Mouse (Mus musculus) gastrocnemius, postnatal 36 days (tissue): ENCODE measurements around the gene Rel. TPM values are rescaled to one million over a fixed set of nuclear protein-coding genes. Genes with fewer than 3 reads are reported as not detected.

ENCODE experiments used
- DNase-seq, 2 experiments: peaks; one replicate each; pipeline ENCODE4 v3.0.0; 2022
- intact Hi-C: fragments of 180-260 bp; cut with DNase I; formaldehyde crosslinking; loops from one replicate; pipeline ENCODE4 v1.15.1; 2025
- total RNA-seq, 2 experiments: library from RNA; stranded (reverse); gene quantifications; 2 replicates each; pipeline ENCODE4 v1.2.3; 2021

Rel gene
- total RNA-seq, 2 experiments from 2014 or later, result 2.3 to 2.5 TPM

- no peak for DNase-seq
- intact Hi-C loops, result no loop called here
These were observed 82.7 kb downstream of the Rel start for GRCm38 (mm10) chr11:23688060-23688459.

Other genes starting within 250 kb of the Rel start
- gene 1700093K21Rik, start 249.8 kb downstream of the Rel start, total RNA-seq, result not detected
- gene 0610010F05Rik, start 137.3 kb downstream of the Rel start, total RNA-seq, result 10 to 100 TPM; 11.4 to 14.4 TPM
- gene Pus10, start 105.3 kb downstream of the Rel start, total RNA-seq, result 10 to 100 TPM; 15.2 to 15.9 TPM
- 10 to 100 TPM; 14.3 to 24.7 TPM for gene Pex13, start 105.0 kb downstream of the Rel start, total RNA-seq
- gene Papolg, start 124.3 kb upstream of the Rel start, total RNA-seq, result 1 to 10 TPM; 3.2 to 4.0 TPM